Mouse (Mus musculus): ENCODE results near the gene Odr4. TPM values are rescaled to one million over a fixed set of nuclear protein-coding genes. Genes with fewer than 3 reads are reported as not detected.

Gene Odr4
- polyA plus RNA-seq, 1 experiment from 2014 or later = 40.4 TPM

DNA sequence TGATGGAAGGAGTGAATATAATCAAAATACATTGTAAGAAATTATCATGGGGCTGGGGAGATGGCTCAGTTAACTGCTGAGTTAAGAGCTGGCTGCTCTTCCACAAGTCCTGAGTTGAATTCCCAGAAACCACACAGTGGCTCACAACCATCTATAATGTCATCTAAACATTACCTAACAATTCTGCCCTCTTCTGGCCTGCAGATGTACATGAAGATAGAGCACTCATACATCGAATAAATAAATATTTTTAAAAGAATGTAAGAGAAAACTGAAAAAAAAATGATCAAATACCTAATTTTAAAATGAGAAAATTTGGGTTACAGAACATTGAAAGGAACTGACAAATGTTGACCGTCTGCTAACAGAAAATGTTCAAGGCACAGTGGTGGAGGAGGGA, 18.6 kb downstream of the Odr4 start:
- no peaks in the 10 kb centered on the region for H3K9me3 ChIP-seq (ENCODE audit: control insufficient read depth, low read length)
- H3K4me3 ChIP-seq (ENCODE audit: low read depth, low read length) = no peak overlapping the region
- no peaks in the 10 kb centered on the region for H3K27me3 ChIP-seq (replicated peaks; ENCODE audit: control insufficient read depth, insufficient read depth, low read length)
- peaks cover 18% of the 10 kb centered on the region for H3K36me3 ChIP-seq (ENCODE audit: control insufficient read depth, insufficient read depth, low read length)
- no peak overlapping the region for H3K4me2 ChIP-seq (ENCODE audit: low read length)
- H3K9ac ChIP-seq (ENCODE audit: low read length) = no peak overlapping the region
- no peak for ATAC-seq (replicated peaks; ENCODE audit: low FRiP score, low TSS enrichment, low read depth)
- WGBS = 87% methylated on average over 2 of the region's 2 CpGs
- H3K27ac ChIP-seq (ENCODE audit: low read depth) = no peak overlapping the region
- DNase-seq (ENCODE audit: low spot score) = no peak
- no peaks in the 10 kb centered on the region for H3K4me1 ChIP-seq (replicated peaks; ENCODE audit: control insufficient read depth, insufficient read depth, low read length)

DNA sequence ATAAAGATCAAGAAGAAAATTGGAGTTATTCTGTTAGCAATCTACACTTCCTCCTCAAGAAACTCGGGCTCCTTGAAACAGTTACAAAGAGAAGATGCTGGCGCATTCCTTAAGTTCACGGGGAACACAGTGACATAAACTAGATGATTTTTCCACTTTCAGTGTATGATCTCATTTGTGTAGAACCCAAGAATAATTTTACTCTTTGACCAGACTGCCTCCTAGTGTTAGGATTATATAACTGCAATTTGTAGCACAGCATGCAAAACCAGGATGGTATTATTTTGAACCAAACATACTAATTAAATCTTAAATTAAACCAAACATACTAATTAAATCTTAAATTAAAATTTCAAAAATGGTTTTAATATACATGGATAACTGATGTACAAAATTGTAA, 20.0 kb downstream of the Odr4 start:
- WGBS = 78% methylated on average over 3 of the region's 3 CpGs
- H3K9ac ChIP-seq (ENCODE audit: low read length) = no peak overlapping the region
- H3K4me2 ChIP-seq (ENCODE audit: low read length) = no peak overlapping the region
- no peaks in the 10 kb centered on the region for H3K27me3 ChIP-seq (replicated peaks; ENCODE audit: control insufficient read depth, insufficient read depth, low read length)
- H3K27ac ChIP-seq (ENCODE audit: low read depth) = no peak overlapping the region
- DNase-seq (ENCODE audit: low spot score) (no peak), ATAC-seq (replicated peaks; ENCODE audit: low FRiP score, low TSS enrichment, low read depth) (no peak)
- no peaks in the 10 kb centered on the region for H3K4me1 ChIP-seq (replicated peaks; ENCODE audit: control insufficient read depth, insufficient read depth, low read length)
- H3K9me3 ChIP-seq (ENCODE audit: control insufficient read depth, low read length) = no peaks in the 10 kb centered on the region
- H3K36me3 ChIP-seq (ENCODE audit: control insufficient read depth, insufficient read depth, low read length) = peaks cover 12% of the 10 kb centered on the region; the same call in 1 of the 2 replicates
- no peak overlapping the region for H3K4me3 ChIP-seq (ENCODE audit: low read depth, low read length)

DNA sequence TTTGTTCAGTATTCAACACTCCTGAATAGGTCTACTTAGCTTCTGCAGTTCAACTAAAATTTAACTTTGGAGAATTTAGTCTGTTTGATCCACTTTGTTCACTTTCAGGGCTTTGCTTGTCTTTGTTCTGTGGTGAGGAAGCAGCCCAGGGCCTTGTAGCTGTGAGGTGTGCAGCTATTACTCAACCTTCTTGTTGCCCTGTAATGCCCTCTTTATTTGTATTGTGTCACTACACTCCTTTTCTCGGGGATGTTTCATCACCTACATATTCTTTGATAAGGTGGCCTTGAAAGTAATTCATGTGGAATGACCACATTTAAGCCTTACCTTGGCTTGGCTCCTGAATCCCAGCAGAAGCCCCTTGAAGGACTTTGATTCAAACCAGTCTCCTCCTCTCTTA, 32.0 kb downstream of the Odr4 start:
- H3K4me2 ChIP-seq (ENCODE audit: low read length) = no peak overlapping the region
- WGBS = 86% methylated on average over 1 of the region's 1 CpGs
- no peak overlapping the region for H3K27ac ChIP-seq (ENCODE audit: low read depth)
- H3K4me1 ChIP-seq (replicated peaks; ENCODE audit: control insufficient read depth, insufficient read depth, low read length) = no peaks in the 10 kb centered on the region
- H3K9ac ChIP-seq (ENCODE audit: low read length) = no peak overlapping the region
- no peak for ATAC-seq (replicated peaks; ENCODE audit: low FRiP score, low TSS enrichment, low read depth)
- peaks cover 32% of the 10 kb centered on the region for H3K36me3 ChIP-seq (ENCODE audit: control insufficient read depth, insufficient read depth, low read length)
- no peak overlapping the region for H3K4me3 ChIP-seq (ENCODE audit: low read depth, low read length)
- DNase-seq (ENCODE audit: low spot score) = no peak
- no peaks in the 10 kb centered on the region for H3K27me3 ChIP-seq (replicated peaks; ENCODE audit: control insufficient read depth, insufficient read depth, low read length)
- H3K9me3 ChIP-seq (ENCODE audit: control insufficient read depth, low read length) = no peaks in the 10 kb centered on the region

DNA sequence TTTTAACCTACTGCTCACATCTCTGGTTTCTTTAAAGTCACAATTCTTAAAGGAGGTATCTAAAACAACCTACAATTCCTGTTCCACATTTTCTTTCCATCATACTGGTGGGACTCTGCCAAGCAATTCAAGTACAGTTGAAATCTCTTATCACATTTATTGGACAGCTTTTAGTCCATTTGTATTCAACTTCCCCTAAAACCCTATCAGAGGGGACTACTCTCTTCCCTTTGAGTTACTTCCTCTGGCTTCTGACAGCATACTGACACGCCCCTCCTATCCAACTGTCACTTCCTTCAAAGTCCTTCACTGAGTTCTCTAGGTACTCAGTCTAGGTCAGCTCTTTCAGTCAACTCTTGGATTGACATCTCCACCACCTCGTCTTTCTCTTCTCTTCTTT, 57.8 kb downstream of the Odr4 start:
- H3K4me1 ChIP-seq (replicated peaks; ENCODE audit: control insufficient read depth, insufficient read depth, low read length) = no peaks in the 10 kb centered on the region
- no peak overlapping the region for H3K9ac ChIP-seq (ENCODE audit: low read length)
- no peak for DNase-seq (ENCODE audit: low spot score)
- H3K9me3 ChIP-seq (ENCODE audit: control insufficient read depth, low read length) = no peaks in the 10 kb centered on the region
- no peak overlapping the region for H3K27ac ChIP-seq (ENCODE audit: low read depth)
- WGBS = 70% methylated on average over 2 of the region's 2 CpGs
- H3K36me3 ChIP-seq (ENCODE audit: control insufficient read depth, insufficient read depth, low read length) = no peaks in the 10 kb centered on the region
- no peaks in the 10 kb centered on the region for H3K27me3 ChIP-seq (replicated peaks; ENCODE audit: control insufficient read depth, insufficient read depth, low read length)
- no peak overlapping the region for H3K4me2 ChIP-seq (ENCODE audit: low read length)
- no peak overlapping the region for H3K4me3 ChIP-seq (ENCODE audit: low read depth, low read length)
- no peak for ATAC-seq (replicated peaks; ENCODE audit: low FRiP score, low TSS enrichment, low read depth)

DNA sequence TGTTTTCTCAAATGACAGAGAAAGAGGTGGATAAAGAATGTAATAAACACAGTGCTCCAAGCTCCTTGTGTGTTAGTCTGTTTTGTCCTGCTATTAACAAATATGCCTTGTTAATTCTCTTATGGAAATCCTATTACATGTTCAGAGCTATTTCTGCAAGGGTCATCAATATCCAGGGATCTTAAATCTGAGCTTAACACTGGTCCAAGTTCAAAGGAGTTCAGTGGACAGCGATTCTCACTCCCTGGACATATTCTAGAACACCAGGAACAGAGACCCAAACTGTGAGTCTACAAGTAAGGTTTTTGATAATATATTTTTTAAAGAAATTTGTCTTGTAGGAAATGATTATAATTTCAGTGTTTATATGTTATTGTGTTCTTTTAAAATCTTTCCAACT, 73.7 kb downstream of the Odr4 start, which contains the start of gene Pdc:
Gene Pdc, plus strand, starts transcription at position 213 of the 400 bp plus-strand sequence.
- ATAC-seq (replicated peaks; ENCODE audit: low FRiP score, low TSS enrichment, low read depth) = no peak
- Histone ChIP-seq H3K36me3 (ENCODE audit: control insufficient read depth, insufficient read depth, low read length) (no peaks in the 10 kb centered on the region), H3K9ac (ENCODE audit: low read length) (no peak within 1 kb of the TSS), H3K4me1 (replicated peaks; ENCODE audit: control insufficient read depth, insufficient read depth, low read length) (no peaks in the 10 kb centered on the region), H3K9me3 (ENCODE audit: control insufficient read depth, low read length) (no peaks in the 10 kb centered on the region), H3K4me2 (ENCODE audit: low read length) (no peak within 1 kb of the TSS), H3K27me3 (replicated peaks; ENCODE audit: control insufficient read depth, insufficient read depth, low read length) (no peaks in the 10 kb centered on the region), H3K4me3 (ENCODE audit: low read depth, low read length) (no peak within 1 kb of the TSS), H3K27ac (ENCODE audit: low read depth) (no peak within 1 kb of the TSS)
- WGBS = 84% methylated on average over 1 of the region's 1 CpGs
- no peak for DNase-seq (ENCODE audit: low spot score)

Other genes with a start within 250 kb of the Odr4 start
- gene Pdc, start 73.7 kb downstream of the Odr4 start, polyA plus RNA-seq (2014; fragmentation: Nextera tagmentation; extraction: Ambion mirVana) = not detected in 2 replicates
- gene Tpr, start 242 bp downstream of the Odr4 start, polyA plus RNA-seq (2014; fragmentation: Nextera tagmentation; extraction: Ambion mirVana) = 163 and 166 TPM in 2 replicates
- 0.72 and 0.79 TPM in 2 replicates for gene Prg4, start 73.1 kb upstream of the Odr4 start, polyA plus RNA-seq (2014; fragmentation: Nextera tagmentation; extraction: Ambion mirVana)

All from intestine, embryonic 14.5 days (tissue).